Mouse (Mus musculus) embryonic facial prominence, embryonic 15.5 days (tissue): Measurements from ENCODE around the gene Umps. TPM values are rescaled to one million over a fixed set of nuclear protein-coding genes. Genes with fewer than 3 reads are reported as not detected.

Source experiments
- ATAC-seq: fragments of 200-750 bp; cut with Nextera tagmentation; 2 replicates; pipeline ENCODE4 v1.8.0; 2017; ENCODE audit warnings: low read depth, moderate TSS enrichment; ENCODE audit not compliant: insufficient number of reproducible peaks, low FRiP score, low TSS enrichment
- H3K27ac ChIP-seq: fragments of 300-500 bp; sonication (generic); replicated peaks from 2 replicates; pipeline ENCODE4 v1.5.1; 2015; ENCODE audit warnings: mild to moderate bottlenecking, inconsistent platforms
- H3K27me3 ChIP-seq: fragments of 300-500 bp; sonication (generic); 2 replicates; pipeline ENCODE4 v1.6.1; 2015; ENCODE audit warnings: inconsistent platforms
- H3K36me3 ChIP-seq: fragments of 300-500 bp; sonication (generic); 2 replicates; pipeline ENCODE4 v1.6.1; 2015; ENCODE audit warnings: mild to moderate bottlenecking, inconsistent platforms
- H3K4me1 ChIP-seq: fragments of 300-500 bp; sonication (generic); 2 replicates; pipeline ENCODE4 v1.6.1; 2015; ENCODE audit warnings: inconsistent platforms
- H3K4me2 ChIP-seq: fragments of 300-500 bp; sonication (generic); replicated peaks from 2 replicates; pipeline ENCODE4 v1.6.1; 2015; ENCODE audit warnings: mild to moderate bottlenecking, inconsistent platforms
- H3K4me3 ChIP-seq: fragments of 300-500 bp; sonication (generic); replicated peaks from 2 replicates; pipeline ENCODE4 v1.5.1; 2015; ENCODE audit warnings: mild to moderate bottlenecking, inconsistent platforms
- H3K9ac ChIP-seq: fragments of 300-500 bp; sonication (generic); 2 replicates; pipeline ENCODE4 v1.6.1; 2015; ENCODE audit warnings: inconsistent platforms
- H3K9me3 ChIP-seq: fragments of 300-500 bp; sonication (generic); replicated peaks from 2 replicates; pipeline ENCODE4 v1.6.1; 2016; ENCODE audit warnings: inconsistent platforms
- WGBS: fragments of 180-500 bp; shearing (Covaris S2); methylation state at CpG from one replicate; pipeline ENCODE4 v1.1.7; 2015; 5-methylcytosine and 5-hydroxymethylcytosine counted together
- polyA plus RNA-seq: library from polyadenylated mRNA; unstranded; fragments of >200 nt; fragmentation: Nextera tagmentation; extraction: Ambion mirVana; gene quantifications from 2 replicates; pipeline ENCODE4 v1.2.1, GENCODE M21; 2015

The Umps gene
- polyA plus RNA-seq, 1 experiment from 2014 or later: 45.0 TPM

GRCm38 (mm10) chr16:33939636-33940035 lies 27.2 kb downstream of the Umps start:
- Histone ChIP-seq H3K9ac (no peak overlapping the region), H3K4me3 (no peak overlapping the region), H3K4me2 (no peak overlapping the region), H3K4me1 (peaks cover 82% of the 10 kb centered on the region), H3K9me3 (no peaks in the 10 kb centered on the region), H3K27me3 (no peaks in the 10 kb centered on the region), H3K27ac (0 out of 2 replicates have a peak overlapping the region, but pooled peaks have one; percentile 22), H3K36me3 (no peaks in the 10 kb centered on the region)
- 41% methylated on average over 9 of the region's 9 CpGs for WGBS
- no peak for ATAC-seq

- WGBS: 72% methylated on average over 2 of the region's 2 CpGs
- Histone ChIP-seq H3K36me3 (no peaks in the 10 kb centered on the region), H3K27me3 (no peaks in the 10 kb centered on the region), H3K4me2 (no peak overlapping the region), H3K9me3 (no peaks in the 10 kb centered on the region), H3K4me1 (peaks cover 82% of the 10 kb centered on the region), H3K4me3 (no peak overlapping the region), H3K27ac (no peak overlapping the region), H3K9ac (no peak overlapping the region)
- no peak for ATAC-seq
These were observed 27.7 kb downstream of the Umps start for GRCm38 (mm10) chr16:33939133-33939531.

GRCm38 (mm10) chr16:33938311-33939132 lies 28.3 kb downstream of the Umps start:
- no peak overlapping the region for H3K4me3 ChIP-seq
- no peak overlapping the region for H3K4me2 ChIP-seq
- ATAC-seq: no peak
- H3K9ac ChIP-seq: no peak overlapping the region
- no peak overlapping the region for H3K27ac ChIP-seq
- peaks cover 84% of the 10 kb centered on the region for H3K4me1 ChIP-seq
- no peaks in the 10 kb centered on the region for H3K36me3 ChIP-seq
- 58% methylated on average over 12 of the region's 12 CpGs for WGBS
- no peaks in the 10 kb centered on the region for H3K9me3 ChIP-seq
- no peaks in the 10 kb centered on the region for H3K27me3 ChIP-seq

DNA sequence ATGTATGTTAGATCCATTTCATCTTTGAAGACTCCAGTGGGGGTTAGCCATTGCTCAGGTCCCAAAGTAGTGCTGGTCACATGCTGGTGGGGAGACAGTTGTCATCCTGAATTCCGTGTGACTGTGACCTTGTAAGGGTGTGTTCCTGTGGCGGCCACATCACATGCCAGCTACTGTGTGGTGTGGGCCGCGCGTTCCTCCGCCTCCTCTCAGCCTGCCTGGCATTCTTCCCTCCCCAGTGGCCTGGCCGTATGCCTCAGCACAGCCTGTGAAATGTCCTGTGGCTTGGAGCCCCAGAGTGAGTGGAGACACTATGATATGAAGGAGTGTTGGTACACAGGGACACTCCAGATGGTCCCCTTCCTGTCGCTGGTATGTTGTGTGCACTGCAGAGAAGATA lies 29.3 kb downstream of the Umps start:
- Histone ChIP-seq H3K27me3 (no peaks in the 10 kb centered on the region), H3K4me1 (peaks cover 86% of the 10 kb centered on the region), H3K9ac (no peak overlapping the region), H3K4me2 (no peak overlapping the region), H3K9me3 (no peaks in the 10 kb centered on the region), H3K36me3 (no peaks in the 10 kb centered on the region; the same call in 1 of the 2 replicates), H3K27ac (0 out of 2 replicates have a peak overlapping the region, but pooled peaks have one; percentile 55), H3K4me3 (no peak overlapping the region)
- 76% methylated on average over 8 of the region's 8 CpGs for WGBS
- peak; percentile 40; the same call in 1 of the 2 replicates for ATAC-seq

- no peak overlapping the region for H3K4me3 ChIP-seq
- whole genome bisulfite sequencing: 62% methylated on average over 4 of the region's 4 CpGs
- H3K4me1 ChIP-seq: peaks cover 83% of the 10 kb centered on the region
- peak overlapping the region; percentile 55 for H3K27ac ChIP-seq
- no peaks in the 10 kb centered on the region for H3K27me3 ChIP-seq
- H3K4me2 ChIP-seq: no peak overlapping the region
- H3K9me3 ChIP-seq: no peaks in the 10 kb centered on the region
- no peak overlapping the region for H3K9ac ChIP-seq
- ATAC-seq: no peak
- H3K36me3 ChIP-seq: no peaks in the 10 kb centered on the region; the same call in 1 of the 2 replicates
These were observed 30.0 kb downstream of the Umps start for GRCm38 (mm10) chr16:33936885-33937284.

DNA sequence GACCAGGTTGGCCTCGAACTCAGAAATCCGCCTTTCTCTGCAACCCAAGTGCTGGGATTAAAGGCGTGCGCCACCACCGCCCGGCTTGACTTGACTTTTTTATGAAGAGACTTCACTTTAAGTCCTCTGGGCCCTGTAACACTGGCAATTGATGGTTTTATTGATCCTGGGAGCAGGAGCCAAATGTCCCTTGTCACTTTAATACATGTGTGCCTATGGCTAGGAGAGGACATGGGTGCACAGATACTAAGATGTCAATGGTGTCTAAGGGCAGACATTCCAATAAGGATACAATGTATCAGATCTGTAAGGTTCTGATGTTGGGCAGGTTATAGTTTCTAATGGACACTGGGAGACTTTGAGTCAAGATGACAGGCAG lies 31.4 kb downstream of the Umps start:
- Histone ChIP-seq H3K4me1 (peaks cover 75% of the 10 kb centered on the region), H3K27ac (no peak overlapping the region), H3K9ac (no peak overlapping the region), H3K4me2 (no peak overlapping the region), H3K9me3 (no peaks in the 10 kb centered on the region), H3K36me3 (no peaks in the 10 kb centered on the region; the same call in 1 of the 2 replicates), H3K4me3 (no peak overlapping the region), H3K27me3 (no peaks in the 10 kb centered on the region)
- no peak for ATAC-seq
- WGBS: 93% methylated on average over 6 of the region's 6 CpGs

- no peak for ATAC-seq
- 58% methylated on average over 5 of the region's 5 CpGs for WGBS
- no peak overlapping the region for H3K4me3 ChIP-seq
- H3K4me1 ChIP-seq: peaks cover 72% of the 10 kb centered on the region
- peak overlapping the region; percentile 78 for H3K27ac ChIP-seq
- H3K9ac ChIP-seq: 0 out of 2 replicates have a peak overlapping the region, but pooled peaks have one; percentile 6
- no peaks in the 10 kb centered on the region; the same call in 1 of the 2 replicates for H3K36me3 ChIP-seq
- no peaks in the 10 kb centered on the region for H3K27me3 ChIP-seq
- H3K4me2 ChIP-seq: no peak overlapping the region
- no peaks in the 10 kb centered on the region for H3K9me3 ChIP-seq
These were observed 32.0 kb downstream of the Umps start for GRCm38 (mm10) chr16:33934701-33935406.

- no peaks in the 10 kb centered on the region for H3K27me3 ChIP-seq
- H3K9me3 ChIP-seq: no peaks in the 10 kb centered on the region
- H3K9ac ChIP-seq: no peak overlapping the region
- 77% methylated on average over 11 of the region's 11 CpGs for WGBS
- H3K4me1 ChIP-seq: peaks cover 72% of the 10 kb centered on the region
- no peak for ATAC-seq
- H3K4me2 ChIP-seq: no peak overlapping the region
- H3K27ac ChIP-seq: peak overlapping the region; percentile 78
- H3K4me3 ChIP-seq: no peak overlapping the region
- H3K36me3 ChIP-seq: no peaks in the 10 kb centered on the region; the same call in 1 of the 2 replicates
These were observed 33.4 kb downstream of the Umps start for GRCm38 (mm10) chr16:33933411-33933810.

GRCm38 (mm10) chr16:33932126-33932525 lies 34.7 kb downstream of the Umps start:
- Histone ChIP-seq H3K4me2 (no peak overlapping the region), H3K9ac (no peak overlapping the region), H3K27ac (no peak overlapping the region; the same call in 1 of the 2 replicates), H3K4me1 (peaks cover 69% of the 10 kb centered on the region), H3K36me3 (no peaks in the 10 kb centered on the region; the same call in 1 of the 2 replicates), H3K9me3 (no peaks in the 10 kb centered on the region), H3K4me3 (no peak overlapping the region), H3K27me3 (no peaks in the 10 kb centered on the region)
- WGBS: 55% methylated on average over 5 of the region's 5 CpGs
- no peak for ATAC-seq

DNA sequence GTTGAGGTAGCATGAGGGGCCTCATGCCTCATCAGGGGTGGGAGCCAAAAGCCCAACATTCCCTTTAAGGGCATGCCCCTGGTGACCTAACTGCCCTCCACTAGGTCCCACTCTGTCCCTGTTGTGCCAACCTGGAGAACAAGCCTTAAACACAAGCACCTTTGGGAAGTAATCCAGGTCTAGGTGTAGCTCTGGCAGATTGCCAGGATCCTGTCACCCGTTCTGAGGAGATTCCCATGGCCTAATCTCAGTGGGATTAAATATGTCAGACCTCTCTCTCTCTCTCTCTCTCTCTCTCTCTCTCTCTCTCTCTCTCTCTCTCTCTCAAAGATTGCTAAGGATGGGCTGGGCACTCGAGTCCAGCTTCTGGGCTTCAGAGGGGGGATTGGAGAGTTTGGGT lies 35.2 kb downstream of the Umps start:
- H3K9me3 ChIP-seq: no peaks in the 10 kb centered on the region
- 39% methylated on average over 2 of the region's 2 CpGs for WGBS
- H3K4me3 ChIP-seq: no peak overlapping the region
- H3K27ac ChIP-seq: no peak overlapping the region
- no peak overlapping the region for H3K4me2 ChIP-seq
- ATAC-seq: no peak
- no peaks in the 10 kb centered on the region for H3K27me3 ChIP-seq
- peaks cover 67% of the 10 kb centered on the region for H3K4me1 ChIP-seq
- H3K36me3 ChIP-seq: no peaks in the 10 kb centered on the region; the same call in 1 of the 2 replicates
- no peak overlapping the region for H3K9ac ChIP-seq

DNA sequence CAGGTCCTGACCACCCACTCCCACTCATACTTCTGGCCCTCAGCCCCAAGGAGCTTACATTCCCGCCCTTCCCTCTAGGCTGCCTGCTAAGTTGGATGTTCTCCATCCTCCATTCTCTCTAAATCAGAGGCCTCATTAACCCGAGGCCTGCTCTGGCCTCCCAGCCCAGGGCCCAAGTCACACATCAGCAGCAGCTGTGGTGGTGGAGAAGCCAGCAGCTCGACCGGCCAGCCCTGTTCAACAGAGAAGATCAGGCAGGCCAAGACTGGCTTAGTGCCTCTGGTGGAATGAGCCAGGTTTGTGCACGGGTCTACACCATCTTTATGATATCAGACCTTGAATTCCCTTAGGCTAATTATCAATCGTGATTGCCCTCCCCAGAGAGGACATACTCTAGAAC lies 36.1 kb downstream of the Umps start:
- peaks cover 4% of the 10 kb centered on the region; the same call in 1 of the 2 replicates for H3K36me3 ChIP-seq
- H3K27ac ChIP-seq: peak overlapping the region; percentile 18
- H3K27me3 ChIP-seq: no peaks in the 10 kb centered on the region
- H3K9me3 ChIP-seq: no peaks in the 10 kb centered on the region
- H3K4me2 ChIP-seq: no peak overlapping the region
- H3K4me3 ChIP-seq: no peak overlapping the region
- no peak for ATAC-seq
- WGBS: 58% methylated on average over 6 of the region's 6 CpGs
- no peak overlapping the region for H3K9ac ChIP-seq
- peaks cover 69% of the 10 kb centered on the region for H3K4me1 ChIP-seq
